Mouse (Mus musculus): ENCODE measurements around the gene Spdl1. TPM values are rescaled to one million over a fixed set of nuclear protein-coding genes. Genes with fewer than 3 reads are reported as not detected.

Gene Spdl1
- total RNA-seq (2023; ENCODE audit: inconsistent age) = 7.6 to 10.9 TPM (median 8.4 TPM) in 4 replicates

GRCm38 (mm10) chr11:34833318-34834086, at the start of gene Spdl1:
Spdl1 (minus strand) TSS chr11:34833641.

GRCm38 (mm10) chr11:34783587-34784043, 49.8 kb downstream of the Spdl1 start, which contains the start of gene Dock2:
Dock2 (minus strand) TSS chr11:34783892.

Other genes starting within 250 kb of the Spdl1 start
- gene Dock2, start 49.7 kb downstream of the Spdl1 start, total RNA-seq (2023; ENCODE audit: inconsistent age) = 357 to 417 TPM (median 405 TPM) in 4 replicates

Measured in B cell, adult (primary cell).